Mouse (Mus musculus): ENCODE measurements around the gene Atg9a. TPM values are rescaled to one million over a fixed set of nuclear protein-coding genes. Genes with fewer than 3 reads are reported as not detected.

The Atg9a gene
- polyA plus RNA-seq, 1 experiment from 2014 or later: 23.5 TPM

GRCm38 (mm10) chr1:75140601-75141190 is 51.3 kb downstream of the Atg9a start:
- WGBS: 36% methylated on average over 4 of the region's 4 CpGs
- no peaks in the 10 kb centered on the region for H3K9me3 ChIP-seq (ENCODE audit: control insufficient read depth)
- peaks cover 49% of the 10 kb centered on the region for H3K36me3 ChIP-seq (ENCODE audit: control insufficient read depth, insufficient read depth)
- no peak for ATAC-seq
- no peak for TF ChIP-seq CTCF (IDR thresholded peaks at IDR 0.05; ENCODE audit: low read depth)
- H3K4me3 ChIP-seq (ENCODE audit: low read depth, low read length): peak overlapping the region; percentile 72
- no peaks in the 10 kb centered on the region for H3K27me3 ChIP-seq (replicated peaks; ENCODE audit: control insufficient read depth, insufficient read depth, low read length)
- H3K4me2 ChIP-seq (replicated peaks; ENCODE audit: low read depth): peak overlapping the region; percentile 88
- H3K4me1 ChIP-seq (replicated peaks; ENCODE audit: control insufficient read depth, insufficient read depth, low read length): no peaks in the 10 kb centered on the region
- H3K9ac ChIP-seq (ENCODE audit: low read depth, low read length): peak overlapping the region; percentile 76
- H3K27ac ChIP-seq (ENCODE audit: low read depth, low read length): peak overlapping the region; percentile 96

GRCm38 (mm10) chr1:75138448-75138847 is 53.5 kb downstream of the Atg9a start:
- TF ChIP-seq CTCF (IDR thresholded peaks at IDR 0.05; ENCODE audit: low read depth): no peak
- Histone ChIP-seq H3K9me3 (ENCODE audit: control insufficient read depth) (no peaks in the 10 kb centered on the region), H3K4me2 (replicated peaks; ENCODE audit: low read depth) (no peak overlapping the region), H3K4me3 (ENCODE audit: low read depth, low read length) (no peak overlapping the region), H3K27ac (ENCODE audit: low read depth, low read length) (no peak overlapping the region), H3K9ac (ENCODE audit: low read depth, low read length) (no peak overlapping the region), H3K36me3 (ENCODE audit: control insufficient read depth, insufficient read depth) (peaks cover 43% of the 10 kb centered on the region), H3K27me3 (replicated peaks; ENCODE audit: control insufficient read depth, insufficient read depth, low read length) (no peaks in the 10 kb centered on the region), H3K4me1 (replicated peaks; ENCODE audit: control insufficient read depth, insufficient read depth, low read length) (no peaks in the 10 kb centered on the region)
- WGBS: 100% methylated on average over 2 of the region's 2 CpGs
- no peak for ATAC-seq

- Histone ChIP-seq H3K4me3 (ENCODE audit: low read depth, low read length) (no peak overlapping the region), H3K27ac (ENCODE audit: low read depth, low read length) (no peak overlapping the region), H3K4me1 (replicated peaks; ENCODE audit: control insufficient read depth, insufficient read depth, low read length) (no peaks in the 10 kb centered on the region), H3K27me3 (replicated peaks; ENCODE audit: control insufficient read depth, insufficient read depth, low read length) (no peaks in the 10 kb centered on the region), H3K9ac (ENCODE audit: low read depth, low read length) (no peak overlapping the region), H3K9me3 (ENCODE audit: control insufficient read depth) (no peaks in the 10 kb centered on the region), H3K4me2 (replicated peaks; ENCODE audit: low read depth) (no peak overlapping the region), H3K36me3 (ENCODE audit: control insufficient read depth, insufficient read depth) (peaks cover 43% of the 10 kb centered on the region)
- WGBS: 65% methylated on average over 3 of the region's 3 CpGs
- TF ChIP-seq CTCF (IDR thresholded peaks at IDR 0.05; ENCODE audit: low read depth): no peak
- ATAC-seq: no peak
Observed at GRCm38 (mm10) chr1:75136730-75137129, 55.3 kb downstream of the Atg9a start.

DNA sequence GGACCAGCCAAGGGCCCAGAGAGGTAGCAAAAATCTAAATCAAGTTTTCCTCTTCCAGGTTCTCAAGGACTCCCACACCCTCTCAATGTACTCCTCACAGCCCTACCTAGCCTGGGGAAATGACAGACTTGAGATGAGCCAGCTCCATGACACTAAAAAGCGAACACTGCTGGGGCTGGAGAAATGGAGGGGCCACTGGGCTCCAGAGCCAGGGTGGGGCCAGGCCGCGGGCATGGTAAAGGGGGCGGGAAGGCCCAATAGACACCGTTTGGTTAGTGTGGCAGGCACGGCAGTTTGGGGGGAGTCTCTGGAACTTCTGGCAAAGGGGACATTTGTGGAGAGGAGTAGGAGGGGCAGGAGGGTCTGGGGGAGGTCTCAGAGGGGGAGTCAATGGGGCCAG is 55.7 kb downstream of the Atg9a start:
- Histone ChIP-seq H3K27me3 (replicated peaks; ENCODE audit: control insufficient read depth, insufficient read depth, low read length) (no peaks in the 10 kb centered on the region), H3K36me3 (ENCODE audit: control insufficient read depth, insufficient read depth) (peaks cover 43% of the 10 kb centered on the region), H3K4me1 (replicated peaks; ENCODE audit: control insufficient read depth, insufficient read depth, low read length) (no peaks in the 10 kb centered on the region), H3K27ac (ENCODE audit: low read depth, low read length) (no peak overlapping the region), H3K4me3 (ENCODE audit: low read depth, low read length) (no peak overlapping the region), H3K4me2 (replicated peaks; ENCODE audit: low read depth) (no peak overlapping the region), H3K9ac (ENCODE audit: low read depth, low read length) (no peak overlapping the region), H3K9me3 (ENCODE audit: control insufficient read depth) (no peaks in the 10 kb centered on the region)
- WGBS: 65% methylated on average over 6 of the region's 6 CpGs
- no peak for ATAC-seq
- no peak for TF ChIP-seq CTCF (IDR thresholded peaks at IDR 0.05; ENCODE audit: low read depth)

DNA sequence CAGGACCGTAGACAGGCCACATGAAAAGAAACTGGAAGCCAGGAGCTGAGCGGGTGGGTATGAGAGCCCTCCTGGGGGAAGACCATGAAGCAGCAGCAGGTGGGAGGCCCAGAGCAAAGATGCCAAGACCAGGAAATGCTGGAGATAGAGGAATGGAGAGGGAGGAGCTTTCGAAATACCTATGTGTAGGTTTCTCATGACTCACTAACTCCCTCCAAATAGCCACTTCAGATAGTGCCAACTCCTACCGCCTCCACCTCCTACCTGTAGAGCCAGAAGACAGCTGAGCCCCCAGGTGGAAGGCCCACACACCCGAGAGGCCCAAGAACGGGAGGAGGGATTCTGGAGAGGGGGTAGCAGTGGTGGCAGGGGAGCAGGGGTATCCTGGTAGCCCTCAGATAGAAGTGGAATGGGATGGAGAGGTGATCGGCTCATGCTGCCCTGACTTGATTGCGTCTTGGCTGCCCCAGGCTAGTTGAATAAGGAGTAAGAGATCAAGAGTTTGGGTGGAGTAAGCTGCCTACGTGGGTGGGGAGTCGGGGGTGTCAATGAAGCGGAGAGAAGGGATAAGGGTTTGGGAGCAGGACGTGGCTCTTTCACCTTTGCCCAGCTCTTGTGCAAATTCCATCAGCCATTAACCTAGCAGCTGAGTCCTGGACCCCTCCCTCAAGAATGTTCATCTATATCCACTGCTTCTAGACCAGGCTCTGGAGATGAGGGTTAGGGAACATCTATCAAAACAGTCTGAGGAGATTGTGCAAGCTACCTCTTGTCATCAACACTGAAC is 58.4 kb downstream of the Atg9a start, which contains the start of gene Slc23a3:
Gene Slc23a3, minus strand, starts transcription at position 470 of the 787 bp plus-strand sequence.
- peaks cover 35% of the 10 kb centered on the region for H3K36me3 ChIP-seq (ENCODE audit: control insufficient read depth, insufficient read depth)
- H3K4me2 ChIP-seq (replicated peaks; ENCODE audit: low read depth): no peak within 1 kb of the TSS
- H3K9ac ChIP-seq (ENCODE audit: low read depth, low read length): no peak within 1 kb of the TSS
- no peaks in the 10 kb centered on the region for H3K27me3 ChIP-seq (replicated peaks; ENCODE audit: control insufficient read depth, insufficient read depth, low read length)
- H3K9me3 ChIP-seq (ENCODE audit: control insufficient read depth): no peaks in the 10 kb centered on the region
- 38% methylated on average over 12 of the region's 12 CpGs for WGBS
- 0 out of 2 replicates have a peak, but pooled peaks have one; percentile 12 for ATAC-seq
- H3K27ac ChIP-seq (ENCODE audit: low read depth, low read length): no peak within 1 kb of the TSS
- no peaks in the 10 kb centered on the region for H3K4me1 ChIP-seq (replicated peaks; ENCODE audit: control insufficient read depth, insufficient read depth, low read length)
- H3K4me3 ChIP-seq (ENCODE audit: low read depth, low read length): no peak within 1 kb of the TSS
- no peak for TF ChIP-seq CTCF (IDR thresholded peaks at IDR 0.05; ENCODE audit: low read depth)

Small RNA genes within 50 kb of the gene (microRNA-seq; reads per million reads assigned to microRNA genes)
- gene Gm27943: not detected

Other genes with a start within 250 kb of the Atg9a start
- gene Ihh, start 240.5 kb downstream of the Atg9a start, polyA plus RNA-seq (2015; fragmentation: Nextera tagmentation; extraction: Ambion mirVana): 24.9 and 25.3 TPM in 2 replicates
- 5.0 TPM in 2 replicates for gene Nhej1, start 67.0 kb downstream of the Atg9a start, polyA plus RNA-seq (2015; fragmentation: Nextera tagmentation; extraction: Ambion mirVana)
- 2.5 and 3.2 TPM in 2 replicates for gene Slc23a3, start 58.3 kb downstream of the Atg9a start, polyA plus RNA-seq (2015; fragmentation: Nextera tagmentation; extraction: Ambion mirVana)
- 45.6 and 45.9 TPM in 2 replicates for gene Cnppd1, start 49.5 kb downstream of the Atg9a start, polyA plus RNA-seq (2015; fragmentation: Nextera tagmentation; extraction: Ambion mirVana)
- 48.4 and 49.0 TPM in 2 replicates for gene Retreg2, start 49.4 kb downstream of the Atg9a start, polyA plus RNA-seq (2015; fragmentation: Nextera tagmentation; extraction: Ambion mirVana)
- 47.5 and 51.2 TPM in 2 replicates for gene Zfand2b, start 23.6 kb downstream of the Atg9a start, polyA plus RNA-seq (2015; fragmentation: Nextera tagmentation; extraction: Ambion mirVana)
- 13.9 and 17.1 TPM in 2 replicates for gene Abcb6, start 11.8 kb downstream of the Atg9a start, polyA plus RNA-seq (2015; fragmentation: Nextera tagmentation; extraction: Ambion mirVana)
- 10.7 and 10.8 TPM in 2 replicates for gene Ankzf1, start within 50 bp of the Atg9a start, polyA plus RNA-seq (2015; fragmentation: Nextera tagmentation; extraction: Ambion mirVana)
- gene Glb1l, start 18.6 kb upstream of the Atg9a start, polyA plus RNA-seq (2015; fragmentation: Nextera tagmentation; extraction: Ambion mirVana): 3.6 and 3.7 TPM in 2 replicates
- 50.5 and 54.4 TPM in 2 replicates for gene Stk16, start 18.6 kb upstream of the Atg9a start, polyA plus RNA-seq (2015; fragmentation: Nextera tagmentation; extraction: Ambion mirVana)
- gene Tuba4a, start 27.7 kb upstream of the Atg9a start, polyA plus RNA-seq (2015; fragmentation: Nextera tagmentation; extraction: Ambion mirVana): 113 and 119 TPM in 2 replicates
- gene A630095N17Rik, start 39.9 kb upstream of the Atg9a start, polyA plus RNA-seq (2015; fragmentation: Nextera tagmentation; extraction: Ambion mirVana): not detected in 2 replicates
- gene Dnajb2, start 44.2 kb upstream of the Atg9a start, polyA plus RNA-seq (2015; fragmentation: Nextera tagmentation; extraction: Ambion mirVana): 10.9 and 11.4 TPM in 2 replicates
- gene Ptprn, start 72.3 kb upstream of the Atg9a start, polyA plus RNA-seq (2015; fragmentation: Nextera tagmentation; extraction: Ambion mirVana): 3.0 TPM in 2 replicates
- gene Resp18, start 86.2 kb upstream of the Atg9a start, polyA plus RNA-seq (2015; fragmentation: Nextera tagmentation; extraction: Ambion mirVana): 12.9 and 15.9 TPM in 2 replicates
- gene Dnpep, start 125.8 kb upstream of the Atg9a start, polyA plus RNA-seq (2015; fragmentation: Nextera tagmentation; extraction: Ambion mirVana): 125 and 130 TPM in 2 replicates
- gene Des, start 168.1 kb upstream of the Atg9a start, polyA plus RNA-seq (2015; fragmentation: Nextera tagmentation; extraction: Ambion mirVana): 233 and 254 TPM in 2 replicates
- gene Speg, start 183.1 kb upstream of the Atg9a start, polyA plus RNA-seq (2015; fragmentation: Nextera tagmentation; extraction: Ambion mirVana): 20.1 and 21.3 TPM in 2 replicates
- gene Gmppa, start 243.7 kb upstream of the Atg9a start, polyA plus RNA-seq (2015; fragmentation: Nextera tagmentation; extraction: Ambion mirVana): 121 and 124 TPM in 2 replicates

All from intestine, postnatal 0 days (tissue).